Mouse (Mus musculus) thymus, adult 2 months (tissue): ENCODE measurements around the gene Rhbg. TPM values are rescaled to one million over a fixed set of nuclear protein-coding genes. Genes with fewer than 3 reads are reported as not detected.
"Not testable (repeated sequence)": the region's sequence is repeated elsewhere in the genome, so short reads cannot be mapped to it uniquely, and the experiment has no call there.

Experiments used
- DNase-seq: peaks from one replicate; pipeline ENCODE4 v3.0.0; 2021
- H3K27ac ChIP-seq: fragments of 200-500 bp; 2 replicates; pipeline ENCODE4 v1.5.1; 2012; ENCODE audit warnings: low read length, control low read depth; ENCODE audit not compliant: control insufficient read depth, insufficient read depth
- H3K27me3 ChIP-seq: fragments of 200-500 bp; 2 replicates; pipeline ENCODE4 v1.6.1; 2012; ENCODE audit warnings: mild to moderate bottlenecking, low read length, moderate library complexity, mixed read lengths; ENCODE audit not compliant: control insufficient read depth, insufficient read depth
- H3K36me3 ChIP-seq: fragments of 200-500 bp; 2 replicates; pipeline ENCODE4 v1.6.1; 2012; ENCODE audit warnings: mild to moderate bottlenecking, low read length, moderate library complexity; ENCODE audit not compliant: control insufficient read depth, insufficient read depth
- H3K4me1 ChIP-seq: fragments of 200-500 bp; replicated peaks from 2 replicates; pipeline ENCODE4 v1.6.1; 2012; ENCODE audit warnings: low read length; ENCODE audit not compliant: control insufficient read depth, insufficient read depth
- H3K4me3 ChIP-seq: fragments of 200-500 bp; 2 replicates; pipeline ENCODE4 v1.5.1; 2012; ENCODE audit warnings: mild to moderate bottlenecking, low read length, control low read depth, moderate library complexity; ENCODE audit not compliant: control insufficient read depth, insufficient read depth
- CTCF ChIP-seq: fragments of 200-500 bp; IDR thresholded peaks from 2 replicates; pipeline ENCODE4 v1.5.1; 2012; ENCODE audit warnings: mild to moderate bottlenecking, control low read depth, low read length, moderate library complexity, borderline replicate concordance; ENCODE audit not compliant: control insufficient read depth, poor library complexity, insufficient read depth; ENCODE audit errors: extremely low read depth
- POLR2A ChIP-seq: fragments of 200-500 bp; IDR thresholded peaks from 2 replicates; pipeline ENCODE4 v1.6.1; 2012; ENCODE audit warnings: mild to moderate bottlenecking, low read length, control low read depth, moderate library complexity; ENCODE audit not compliant: control insufficient read depth, poor library complexity, insufficient read depth; ENCODE audit errors: extremely low read depth
- WGBS: fragments of 180-500 bp; shearing (Covaris S2); methylation state at CpG from one replicate; pipeline ENCODE4 v1.1.7; 2018; 5-methylcytosine and 5-hydroxymethylcytosine counted together
- polyA plus RNA-seq: library from polyadenylated mRNA; depleted of rRNA; stranded (reverse); fragments of >200 nt; gene quantifications from 2 replicates; pipeline ENCODE4 v1.2.3, GENCODE M21; 2012

Rhbg gene
- polyA plus RNA-seq, 1 experiment = 2.7 TPM

DNA sequence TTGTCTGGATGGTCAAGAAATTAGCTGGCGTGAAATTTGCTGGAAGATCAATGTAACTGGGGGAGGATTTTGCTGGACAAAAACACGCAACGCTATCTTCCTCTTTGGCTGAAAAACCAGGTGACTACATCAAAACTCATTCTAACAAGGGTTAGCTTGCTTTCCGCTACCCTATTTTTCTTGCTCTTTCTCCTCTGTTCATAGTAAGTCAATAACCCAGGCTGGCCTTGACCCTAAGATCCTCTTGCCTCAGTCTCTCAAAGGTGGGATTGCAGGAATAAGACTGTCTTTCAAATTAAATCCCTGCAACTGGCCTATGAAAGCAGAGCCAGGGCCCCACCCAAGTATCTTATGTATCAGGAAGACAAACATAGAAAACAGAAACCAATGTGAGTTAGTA lies 32.6 kb upstream of the Rhbg start, which contains the start of gene Gm38392:
Gene Gm38392, minus strand, starts transcription at position 101 of the 400 bp plus-strand sequence.
- no peak for DNase-seq
- H3K36me3 ChIP-seq = no peaks in the 10 kb centered on the region
- over 99% methylated on average over 4 of the region's 4 CpGs for WGBS
- H3K4me3 ChIP-seq = no peak within 1 kb of the TSS
- H3K4me1 ChIP-seq = no peaks in the 10 kb centered on the region
- H3K27ac ChIP-seq = no peak within 1 kb of the TSS
- TF ChIP-seq CTCF (no peak), POLR2A (no peak)
- no peaks in the 10 kb centered on the region for H3K27me3 ChIP-seq

DNA sequence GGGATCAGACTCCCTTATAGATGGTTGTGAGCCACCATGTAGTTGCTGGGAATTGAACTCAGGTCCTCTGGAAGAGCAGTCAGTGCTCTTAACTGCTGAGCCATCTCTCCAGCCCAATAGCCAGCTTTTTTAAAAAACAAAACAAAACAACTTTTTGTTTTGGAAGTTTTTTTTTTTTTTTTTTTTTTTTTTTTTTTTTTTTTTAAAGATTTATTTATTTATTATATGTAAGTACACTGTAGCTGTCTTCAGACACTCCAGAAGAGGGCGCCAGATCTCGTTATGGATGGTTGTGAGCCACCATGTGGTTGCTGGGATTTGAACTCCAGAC lies 31.0 kb upstream of the Rhbg start:
- H3K27me3 ChIP-seq, H3K36me3 ChIP-seq, H3K4me3 ChIP-seq, H3K4me1 ChIP-seq, H3K27ac ChIP-seq, DNase-seq: not testable (repeated sequence)
- 73% methylated on average over 2 of the region's 2 CpGs for WGBS

- not testable (repeated sequence) for H3K27ac ChIP-seq, H3K36me3 ChIP-seq, H3K4me3 ChIP-seq, H3K4me1 ChIP-seq, DNase-seq, H3K27me3 ChIP-seq
- WGBS = 96% methylated on average over 14 of the region's 14 CpGs
Measured at GRCm38 (mm10) chr3:88284815-88285564, 30.5 kb upstream of the Rhbg start.

GRCm38 (mm10) chr3:88281141-88281916 lies 26.8 kb upstream of the Rhbg start:
- DNase-seq, H3K4me3 ChIP-seq, H3K27me3 ChIP-seq, H3K36me3 ChIP-seq, H3K27ac ChIP-seq, H3K4me1 ChIP-seq: not testable (repeated sequence)
- 89% methylated on average over 11 of the region's 11 CpGs for WGBS

DNA sequence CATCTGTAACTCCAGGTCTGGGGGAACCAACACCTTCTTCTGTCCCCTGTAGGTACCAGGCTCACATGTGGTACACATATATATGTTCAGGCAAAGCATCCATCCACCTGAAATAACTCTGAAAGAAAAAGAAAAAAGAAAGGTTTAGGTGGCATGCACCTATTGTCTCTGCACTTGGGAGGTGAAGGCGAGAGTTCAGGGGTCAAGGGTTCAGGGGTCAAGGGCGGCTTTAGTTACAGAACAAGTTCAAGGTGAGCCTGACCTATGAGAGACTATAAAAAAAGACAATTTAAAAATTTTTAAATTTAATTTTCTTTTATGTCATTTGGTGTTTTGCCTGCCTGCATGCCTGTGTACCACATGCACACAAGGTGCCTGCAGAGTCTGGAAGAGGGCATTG lies 25.5 kb upstream of the Rhbg start:
- H3K36me3 ChIP-seq = no peaks in the 10 kb centered on the region
- no peaks in the 10 kb centered on the region for H3K4me1 ChIP-seq
- H3K27ac ChIP-seq = no peak overlapping the region
- 100% methylated on average over 2 of the region's 2 CpGs for WGBS
- H3K4me3 ChIP-seq = no peak overlapping the region
- TF ChIP-seq CTCF = no peak
- no peak for TF ChIP-seq POLR2A
- H3K27me3 ChIP-seq = no peaks in the 10 kb centered on the region
- DNase-seq = no peak

GRCm38 (mm10) chr3:88276529-88277143 lies 22.1 kb upstream of the Rhbg start:
- WGBS = 66% methylated on average over 7 of the region's 7 CpGs
- Histone ChIP-seq H3K4me1 (no peaks in the 10 kb centered on the region), H3K36me3 (no peaks in the 10 kb centered on the region), H3K27me3 (no peaks in the 10 kb centered on the region), H3K27ac (no peak overlapping the region), H3K4me3 (no peak overlapping the region)
- no peak for TF ChIP-seq POLR2A
- TF ChIP-seq CTCF = no peak
- no peak for DNase-seq

GRCm38 (mm10) chr3:88276121-88276520 lies 21.6 kb upstream of the Rhbg start:
- no peak for DNase-seq
- 80% methylated on average over 2 of the region's 2 CpGs for WGBS
- no peak for TF ChIP-seq POLR2A
- TF ChIP-seq CTCF = no peak
- Histone ChIP-seq H3K27me3 (no peaks in the 10 kb centered on the region), H3K4me1 (no peaks in the 10 kb centered on the region), H3K4me3 (no peak overlapping the region), H3K27ac (no peak overlapping the region), H3K36me3 (no peaks in the 10 kb centered on the region)
